Mouse (Mus musculus) 3134 (cell line): ENCODE results near the gene Snd1.

Experiments used
- DNase-seq: peaks from one replicate; pipeline ENCODE4 v3.0.0-alpha.2; 2011; ENCODE audit warnings: low spot score; ENCODE audit not compliant: insufficient read length; ENCODE audit errors: extremely low read depth

Gene Snd1

GRCm38 (mm10) chr6:28537851-28538527, 63.0 kb downstream of the Snd1 start:
- no peak for DNase-seq

- DNase-seq = no peak
Observed at GRCm38 (mm10) chr6:28542298-28542701, 67.4 kb downstream of the Snd1 start.

DNA sequence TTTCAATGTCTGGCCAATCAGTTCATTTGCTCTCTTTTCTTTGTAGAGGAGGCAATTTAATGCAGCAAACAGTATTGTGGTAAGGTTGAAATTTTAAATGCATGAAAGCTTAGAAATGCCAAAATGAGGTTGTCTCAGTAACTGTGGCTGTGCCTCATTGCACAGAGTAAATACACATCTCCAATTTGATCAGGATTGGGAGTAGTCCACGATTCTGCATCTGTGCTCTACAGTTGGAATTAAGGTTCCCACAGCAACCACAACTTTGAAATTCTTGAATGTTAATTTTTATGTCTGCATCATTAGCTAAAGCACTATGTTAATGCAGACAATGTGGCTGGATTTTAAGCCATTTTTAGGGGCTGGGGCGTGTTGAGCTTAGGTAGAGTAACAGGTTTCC, 72.0 kb downstream of the Snd1 start:
- no peak for DNase-seq

GRCm38 (mm10) chr6:28549374-28549773, 74.4 kb downstream of the Snd1 start:
- no peak for DNase-seq

DNA sequence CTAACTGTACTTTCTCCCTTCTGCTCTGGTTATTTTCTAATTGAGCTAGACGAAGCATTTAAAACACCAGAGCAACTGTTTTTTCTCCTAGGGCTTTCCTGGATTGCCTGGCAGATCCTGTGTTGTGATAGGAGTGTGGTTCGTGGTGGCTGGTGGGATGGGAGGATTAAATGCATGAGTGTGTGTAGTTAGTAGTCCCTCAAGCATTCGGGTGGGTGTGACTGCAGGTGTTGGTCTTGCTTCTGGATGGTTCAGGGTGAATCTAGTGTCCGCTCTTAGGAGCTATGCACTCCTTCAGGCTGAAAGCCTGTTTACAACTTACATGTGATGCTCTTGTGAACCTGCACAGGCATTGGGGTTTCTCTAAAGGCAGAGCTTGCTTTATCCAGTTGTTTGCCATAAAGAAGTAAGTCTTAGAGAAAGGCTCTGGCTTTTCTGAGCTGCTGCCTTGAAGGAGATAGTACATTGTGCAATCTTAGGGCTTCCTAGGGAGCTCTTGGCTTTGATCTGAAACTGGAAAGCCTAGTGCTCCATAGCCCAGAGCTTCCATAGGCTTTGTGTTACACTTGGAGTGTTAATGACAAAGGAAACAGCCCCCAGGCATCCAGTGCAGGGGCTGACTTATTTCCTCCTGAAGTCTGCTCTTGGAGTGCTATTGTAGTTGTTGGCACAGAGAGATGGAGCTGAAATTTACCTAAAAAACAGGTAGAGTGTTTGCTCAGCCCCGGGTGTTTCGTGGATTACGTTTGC, 75.5 kb downstream of the Snd1 start:
- DNase-seq = no peak

DNA sequence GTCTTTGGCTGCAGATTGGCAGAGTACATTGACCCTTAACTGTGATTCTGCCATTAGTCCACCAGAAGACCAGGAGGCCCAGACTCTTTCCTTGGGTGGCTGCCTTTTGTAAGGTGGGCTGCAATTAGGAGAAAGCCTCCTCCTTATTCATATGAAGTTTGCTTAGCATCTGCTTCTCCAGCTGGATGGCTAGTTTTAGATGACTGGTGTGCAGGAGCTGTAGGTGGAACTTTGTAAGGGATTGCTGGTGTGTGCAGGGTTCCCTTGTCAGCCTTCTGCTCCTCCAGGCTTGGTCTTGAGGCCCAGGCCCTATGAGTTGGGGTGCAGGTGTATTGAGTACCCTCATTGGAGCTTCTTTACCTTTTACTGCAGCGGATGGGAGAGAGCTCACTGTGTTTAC, 79.5 kb downstream of the Snd1 start:
- no peak for DNase-seq

DNA sequence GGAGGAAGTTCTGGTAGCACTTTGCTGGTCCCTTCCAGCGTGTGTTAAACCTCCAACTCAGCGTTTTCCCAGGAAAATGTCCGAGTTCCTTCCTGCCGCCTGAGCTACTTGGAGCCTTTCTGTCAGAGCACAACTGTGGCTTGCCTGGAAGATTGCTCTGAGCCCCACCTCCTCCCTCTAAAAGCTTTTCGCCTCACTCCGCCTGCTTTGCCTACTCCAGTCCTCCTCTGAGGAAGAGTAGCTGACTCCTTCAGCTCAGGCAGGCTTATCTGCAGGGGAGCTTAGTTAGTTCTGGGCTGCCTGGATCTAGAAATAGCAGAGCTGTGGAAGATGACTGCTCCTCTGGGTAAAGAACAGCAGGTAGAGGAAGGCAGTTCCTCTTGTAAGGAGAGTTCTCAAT, 80.1 kb downstream of the Snd1 start:
- no peak for DNase-seq

- DNase-seq = no peak
Observed at GRCm38 (mm10) chr6:28555428-28555827, 80.5 kb downstream of the Snd1 start.

DNA sequence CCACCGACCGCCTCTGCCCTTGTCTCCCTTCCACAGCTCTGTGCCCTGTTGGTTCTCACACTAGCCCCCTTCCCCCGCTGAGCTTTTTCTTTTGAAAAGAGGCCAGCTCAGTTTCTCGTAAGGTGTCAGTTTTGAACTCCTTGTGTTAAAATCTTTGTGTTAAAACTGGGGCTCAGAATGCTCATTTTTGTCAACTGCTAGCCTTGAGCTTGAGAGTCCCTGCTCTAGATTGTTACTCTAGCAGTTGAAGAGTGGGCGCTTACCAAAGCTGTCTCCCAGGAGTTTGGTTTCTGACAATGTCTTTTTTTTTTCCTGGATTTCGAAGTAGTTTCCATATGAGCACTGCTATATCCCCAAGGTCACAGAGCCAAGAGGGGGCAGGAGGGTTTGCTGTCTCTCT, 82.8 kb downstream of the Snd1 start:
- DNase-seq = no peak

- no peak for DNase-seq
Observed at GRCm38 (mm10) chr6:28559419-28559818, 84.5 kb downstream of the Snd1 start.

DNA sequence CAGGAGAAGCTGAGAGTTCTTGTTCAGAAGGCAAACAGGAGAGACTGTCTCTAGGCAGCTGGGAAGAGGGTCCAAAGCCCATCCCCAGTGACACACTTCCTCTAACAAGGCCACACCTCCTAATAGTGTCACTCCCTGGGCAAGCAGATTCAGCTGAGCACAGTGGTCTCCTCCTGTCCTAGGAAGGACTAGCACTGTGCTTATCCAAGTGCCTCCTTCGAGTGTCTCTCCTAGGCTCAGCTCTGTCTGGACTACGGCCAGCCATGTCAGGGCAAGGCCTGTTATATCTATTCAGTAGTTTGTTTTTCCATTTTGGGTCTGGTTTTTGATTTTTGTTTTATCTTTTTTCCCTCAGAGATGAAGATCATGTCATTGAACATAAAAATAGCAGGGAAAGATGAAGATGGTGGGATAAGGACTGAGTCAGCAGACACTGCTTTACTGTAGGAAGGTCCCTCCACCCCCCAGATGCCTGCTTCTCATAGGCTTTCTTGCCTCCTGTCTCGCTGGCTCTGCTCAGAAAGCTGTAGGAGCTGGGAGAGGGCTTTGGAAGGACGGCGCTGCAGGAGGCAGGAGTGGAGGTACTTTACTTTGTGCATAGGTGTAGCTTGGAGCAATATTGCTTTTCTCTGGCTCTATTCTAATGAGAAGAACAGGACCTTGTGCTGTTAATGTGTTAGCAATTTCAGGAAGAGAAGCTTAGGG, 86.5 kb downstream of the Snd1 start:
- DNase-seq = no peak

GRCm38 (mm10) chr6:28562323-28563044, 87.5 kb downstream of the Snd1 start:
- DNase-seq = no peak

DNA sequence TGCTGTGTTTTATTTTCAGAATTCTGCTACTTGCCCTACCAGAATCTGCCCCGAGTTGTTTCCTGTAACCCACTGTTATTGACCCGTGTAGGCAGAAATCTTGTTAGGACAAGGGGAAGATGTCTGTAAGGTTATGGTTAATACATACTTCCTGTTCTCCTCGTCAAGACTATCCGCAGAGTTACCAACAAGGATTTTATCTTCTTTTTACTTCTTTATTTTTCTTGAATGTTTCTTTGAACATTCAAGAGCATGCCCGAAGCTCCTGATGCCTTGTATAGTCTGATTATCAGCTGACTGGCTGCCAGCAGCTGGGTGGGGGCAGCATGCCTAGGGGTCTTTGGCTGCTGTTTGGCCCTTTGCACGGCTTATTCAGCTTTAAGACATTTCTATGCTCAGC, 93.0 kb downstream of the Snd1 start:
- DNase-seq = no peak

- DNase-seq = no peak
Observed at GRCm38 (mm10) chr6:28571946-28572345, 97.0 kb downstream of the Snd1 start.

- peak; percentile 5 for DNase-seq
Observed at GRCm38 (mm10) chr6:28572991-28573759, 98.2 kb downstream of the Snd1 start.

- peak; percentile 7 for DNase-seq
Observed at GRCm38 (mm10) chr6:28576356-28577264, 101.7 kb downstream of the Snd1 start.

GRCm38 (mm10) chr6:28582847-28583246, 107.9 kb downstream of the Snd1 start:
- no peak for DNase-seq

DNA sequence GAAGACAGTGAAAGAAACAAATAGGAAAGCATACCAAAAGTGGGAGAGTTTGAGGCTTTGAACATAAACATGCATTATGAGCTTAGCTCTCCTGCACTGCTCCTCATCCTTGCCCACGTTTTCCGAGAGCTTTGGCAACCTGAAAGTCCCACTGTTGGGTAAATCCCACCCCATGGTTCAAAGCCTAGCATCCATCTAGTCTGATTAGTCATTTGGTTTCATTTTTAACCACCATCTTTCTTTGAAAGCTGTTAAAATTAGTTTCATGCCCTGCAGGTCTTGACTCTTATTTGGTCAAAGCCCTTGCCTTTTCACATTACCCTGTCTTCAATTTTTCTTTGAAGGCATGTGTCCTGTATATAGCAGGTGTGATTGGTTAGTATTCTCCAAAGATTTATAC, 108.5 kb downstream of the Snd1 start:
- no peak for DNase-seq

DNA sequence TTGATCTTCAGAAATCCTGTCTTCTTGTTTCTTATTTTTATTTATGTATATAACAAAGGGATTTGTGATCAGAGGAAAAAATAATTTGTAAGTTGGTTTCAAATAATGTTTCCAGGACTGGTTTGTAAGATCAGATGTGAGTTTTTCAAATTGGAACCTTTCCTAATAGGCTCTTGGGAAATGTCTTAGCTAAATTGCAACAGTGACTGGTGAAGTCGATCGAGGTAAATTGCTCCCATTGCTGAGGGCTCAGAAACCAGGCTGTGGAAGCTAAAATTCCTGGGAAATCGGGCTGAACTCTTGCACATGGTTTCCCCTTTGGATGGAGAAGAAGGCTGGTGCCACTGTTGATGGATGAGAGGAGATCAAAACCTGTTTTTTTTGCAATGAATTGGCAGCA, 111.9 kb downstream of the Snd1 start:
- no peak for DNase-seq
